Mouse (Mus musculus) stomach, postnatal 0 days (tissue): ENCODE measurements at regions not wholly inside any gene's neighbourhood (a gene's known extent, or its start where the extent isn't known, plus 50 kb on each side); places are given as distances from the start of the nearest gene placed in this dataset.

ENCODE experiments used
- ATAC-seq: fragments of 200-750 bp; cut with Nextera tagmentation; 2 replicates; pipeline ENCODE4 v1.8.0; 2017; ENCODE audit not compliant: low FRiP score, low TSS enrichment
- DNase-seq: peaks from one replicate; pipeline ENCODE4 v3.0.0-alpha.2; 2016; ENCODE audit warnings: low spot score
- H3K27ac ChIP-seq: fragments of 300-500 bp; sonication (generic); replicated peaks from 2 replicates; pipeline ENCODE4 v1.5.1; 2014; ENCODE audit warnings: mild to moderate bottlenecking, control low read depth
- H3K27me3 ChIP-seq: fragments of 300-500 bp; sonication (generic); 2 replicates; pipeline ENCODE4 v1.6.1; 2014; ENCODE audit warnings: low read length; ENCODE audit not compliant: control insufficient read depth, insufficient read depth
- H3K36me3 ChIP-seq: fragments of 300-500 bp; sonication (generic); 2 replicates; pipeline ENCODE4 v1.6.1; 2014; ENCODE audit warnings: low read length, mixed read lengths; ENCODE audit not compliant: control insufficient read depth, insufficient read depth
- H3K4me1 ChIP-seq: fragments of 300-500 bp; sonication (generic); replicated peaks from 2 replicates; pipeline ENCODE4 v1.6.1; 2014; ENCODE audit warnings: antibody characterized with exemption; ENCODE audit not compliant: control insufficient read depth, insufficient read depth
- H3K4me2 ChIP-seq: fragments of 300-500 bp; sonication (generic); replicated peaks from 2 replicates; pipeline ENCODE4 v1.6.1; 2014; ENCODE audit warnings: low read depth, mild to moderate bottlenecking, control low read depth, moderate library complexity
- H3K4me3 ChIP-seq: fragments of 300-500 bp; sonication (generic); 2 replicates; pipeline ENCODE4 v1.5.1; 2014; ENCODE audit warnings: low read depth, low read length, control low read depth
- H3K9ac ChIP-seq: fragments of 300-500 bp; sonication (generic); 2 replicates; pipeline ENCODE4 v1.6.1; 2014; ENCODE audit warnings: mild to moderate bottlenecking, low read length, control low read depth, mixed read lengths
- H3K9me3 ChIP-seq: fragments of 300-500 bp; sonication (generic); 2 replicates; pipeline ENCODE4 v1.6.1; 2016; ENCODE audit warnings: low read length; ENCODE audit not compliant: control insufficient read depth
- CTCF ChIP-seq: IDR thresholded peaks from 2 replicates; pipeline ENCODE4 v1.5.1; 2016; ENCODE audit warnings: antibody characterized with exemption, low read depth, mild to moderate bottlenecking, moderate library complexity
- EP300 ChIP-seq: optimal IDR thresholded peaks from 2 replicates; pipeline ENCODE3; 2016; ENCODE audit warnings: antibody characterized with exemption
- WGBS: fragments of 180-500 bp; shearing (Covaris S2); extraction: QIAGEN DNeasy Blood & Tissue Kit; methylation state at CpG from one replicate; pipeline ENCODE4 v1.1.7; 2014; 5-methylcytosine and 5-hydroxymethylcytosine counted together

GRCm38 (mm10) chr3:62159031-62159430 lies 179.1 kb upstream of the Arhgef26 start:
- Histone ChIP-seq H3K4me2 (no peak overlapping the region), H3K27ac (no peak overlapping the region), H3K27me3 (no peaks in the 10 kb centered on the region), H3K9ac (no peak overlapping the region), H3K9me3 (peaks cover 5% of the 10 kb centered on the region; the same call in 1 of the 2 replicates), H3K4me1 (no peaks in the 10 kb centered on the region), H3K36me3 (no peaks in the 10 kb centered on the region), H3K4me3 (no peak overlapping the region)
- peak; percentile 70 for DNase-seq
- WGBS = 58% methylated on average over 22 of the region's 22 CpGs
- peak; percentile 100 for ATAC-seq
- TF ChIP-seq EP300 = no peak
- no peak for TF ChIP-seq CTCF

- TF ChIP-seq CTCF = peak; percentile 59
- TF ChIP-seq EP300 = no peak
- no peak overlapping the region for H3K4me3 ChIP-seq
- no peaks in the 10 kb centered on the region for H3K9me3 ChIP-seq
- WGBS = 56% methylated on average over 4 of the region's 4 CpGs
- H3K36me3 ChIP-seq = no peaks in the 10 kb centered on the region
- H3K27ac ChIP-seq = no peak overlapping the region
- DNase-seq (no peak), ATAC-seq (no peak)
- H3K9ac ChIP-seq = no peak overlapping the region
- H3K27me3 ChIP-seq = no peaks in the 10 kb centered on the region
- H3K4me2 ChIP-seq = no peak overlapping the region
- no peaks in the 10 kb centered on the region for H3K4me1 ChIP-seq
Measured at GRCm38 (mm10) chr3:62170647-62171046, 167.5 kb upstream of the Arhgef26 start.

- Histone ChIP-seq H3K4me2 (no peak overlapping the region), H3K9ac (no peak overlapping the region), H3K27ac (no peak overlapping the region), H3K36me3 (no peaks in the 10 kb centered on the region), H3K27me3 (no peaks in the 10 kb centered on the region), H3K9me3 (no peaks in the 10 kb centered on the region), H3K4me1 (no peaks in the 10 kb centered on the region), H3K4me3 (no peak overlapping the region)
- no peak for DNase-seq
- no peak for ATAC-seq
- 87% methylated on average over 3 of the region's 3 CpGs for WGBS
- TF ChIP-seq EP300 (no peak), CTCF (no peak)
Measured at GRCm38 (mm10) chr3:62187807-62188509, 150.2 kb upstream of the Arhgef26 start.

GRCm38 (mm10) chr3:62192466-62192865 lies 145.7 kb upstream of the Arhgef26 start:
- ATAC-seq (no peak), DNase-seq (no peak)
- Histone ChIP-seq H3K36me3 (no peaks in the 10 kb centered on the region), H3K9ac (no peak overlapping the region), H3K4me3 (no peak overlapping the region), H3K9me3 (no peaks in the 10 kb centered on the region), H3K27me3 (no peaks in the 10 kb centered on the region), H3K27ac (no peak overlapping the region), H3K4me1 (no peaks in the 10 kb centered on the region), H3K4me2 (no peak overlapping the region)
- peak; percentile 83 for TF ChIP-seq CTCF
- TF ChIP-seq EP300 = no peak
- 17% methylated on average over 1 of the region's 1 CpGs for WGBS

- no peaks in the 10 kb centered on the region for H3K27me3 ChIP-seq
- DNase-seq (no peak), ATAC-seq (no peak)
- no peaks in the 10 kb centered on the region for H3K9me3 ChIP-seq
- H3K4me3 ChIP-seq = no peak overlapping the region
- H3K9ac ChIP-seq = no peak overlapping the region
- WGBS = 90% methylated on average over 4 of the region's 4 CpGs
- H3K4me2 ChIP-seq = no peak overlapping the region
- no peaks in the 10 kb centered on the region for H3K4me1 ChIP-seq
- TF ChIP-seq CTCF = no peak
- no peaks in the 10 kb centered on the region for H3K36me3 ChIP-seq
- H3K27ac ChIP-seq = no peak overlapping the region
Measured at GRCm38 (mm10) chr3:62194421-62194820, 143.7 kb upstream of the Arhgef26 start.

GRCm38 (mm10) chr3:62196679-62197078 lies 141.5 kb upstream of the Arhgef26 start:
- Histone ChIP-seq H3K4me3 (no peak overlapping the region), H3K9me3 (no peaks in the 10 kb centered on the region), H3K27ac (no peak overlapping the region), H3K9ac (no peak overlapping the region), H3K36me3 (no peaks in the 10 kb centered on the region), H3K4me2 (no peak overlapping the region), H3K4me1 (no peaks in the 10 kb centered on the region), H3K27me3 (no peaks in the 10 kb centered on the region)
- DNase-seq = no peak
- no peak for ATAC-seq
- 41% methylated on average over 1 of the region's 1 CpGs for WGBS
- no peak for TF ChIP-seq EP300
- TF ChIP-seq CTCF = no peak
